ENCODE assay signal across 8 mouse cellular contexts in the genomic region with DNA sequence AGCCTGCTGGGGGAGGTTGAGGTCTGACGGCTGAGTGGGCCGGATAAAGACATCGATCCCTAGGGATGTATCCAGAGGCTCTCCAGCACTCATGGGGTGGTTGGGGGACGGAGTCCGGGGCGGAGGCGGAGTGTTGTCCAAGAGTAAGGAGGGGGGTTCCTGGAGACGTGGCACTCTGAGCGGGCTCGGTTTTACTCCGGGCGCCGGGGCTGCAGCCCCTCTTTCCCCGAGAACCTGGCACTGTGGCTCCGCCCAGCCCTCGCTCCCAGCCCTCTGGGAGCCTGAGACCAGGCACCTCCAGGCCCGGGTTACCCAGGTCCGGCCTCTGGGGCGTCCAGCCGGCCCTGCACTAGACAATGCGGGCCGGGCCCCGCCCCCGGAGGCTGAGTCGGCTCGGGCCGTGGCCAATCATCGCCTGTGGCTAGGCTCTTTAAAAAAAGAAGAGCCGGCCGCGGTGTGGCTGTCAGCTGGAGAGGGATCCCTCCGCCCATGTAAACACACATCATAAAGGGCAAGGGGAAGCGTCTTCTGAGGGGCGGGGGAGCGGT. TPM values are rescaled to one million over a fixed set of nuclear protein-coding genes. Genes with fewer than 3 reads are reported as not detected.
DNase-seq lines count a peak whose midpoint lies in the region; ATAC-seq and TF ChIP-seq lines count a peak whose summit lies in the region.

No protein-coding gene starts in this region.

- DNase-seq in CH12.LX (ENCODE audit: extremely low read depth): peak; percentile 86
- DNase-seq in c-Kit-positive CD71-positive TER-119-negative erythroid progenitor cells, embryonic 14.5 days (ENCODE audit: low read depth): peak; percentile 85
- DNase-seq in heart, postnatal 10 days: peak; percentile 96 to 97
- peak; percentile 82 for DNase-seq in large intestine, adult 2 months (ENCODE audit: low read depth, low spot score)
- peak; percentile 93 for DNase-seq in liver, postnatal 0 days
- DNase-seq in testis, postnatal 10 days (ENCODE audit: low spot score): peak; percentile 97

- H3K4me3 ChIP-seq in CH12.LX (replicated peaks in 1 of 3; ENCODE audit: low read depth in 2 of 3, low read length in 2 of 3, poor library complexity in 1 of 3): peak overlapping the region; percentile 53 to 59 (median 57)
- peak overlapping the region; percentile 67 for H3K4me3 ChIP-seq in forebrain, embryonic 12.5 days (replicated peaks)
- peak overlapping the region; percentile 77 for H3K4me3 ChIP-seq in liver, postnatal 0 days (ENCODE audit: low read depth, low read length)
- peak overlapping the region; percentile 64 for H3K4me3 ChIP-seq in neural tube, embryonic 14.5 days (ENCODE audit: low read depth, low read length)

- TF ChIP-seq POLR2A in CH12.LX (IDR thresholded peaks at IDR 0.05; ENCODE audit: low read depth, low read length): peak; percentile 84

- peak overlapping the region; percentile 39; the same call in 1 of the 2 replicates for H3K9ac ChIP-seq in CH12.LX (ENCODE audit: insufficient read depth, low read depth)
- peak overlapping the region; percentile 82 for H3K9ac ChIP-seq in forebrain, embryonic 12.5 days
- peak overlapping the region; percentile 73 for H3K9ac ChIP-seq in liver, postnatal 0 days (replicated peaks)
- H3K9ac ChIP-seq in neural tube, embryonic 14.5 days (replicated peaks; ENCODE audit: low read depth, low read length): peak overlapping the region; percentile 86

- peaks cover 2 to 13% of the 10 kb centered on the region in 2 experiments; a peak in 2 of 4 replicates for H3K4me1 ChIP-seq in CH12.LX (ENCODE audit: control insufficient read depth in 1 of 2, insufficient read depth in 2 of 2)
- H3K4me1 ChIP-seq in forebrain, embryonic 12.5 days: peaks cover 16% of the 10 kb centered on the region; the same call in 1 of the 2 replicates
- peaks cover 21% of the 10 kb centered on the region for H3K4me1 ChIP-seq in liver, postnatal 0 days (ENCODE audit: insufficient read depth)
- H3K4me1 ChIP-seq in neural tube, embryonic 14.5 days (ENCODE audit: control insufficient read depth, insufficient read depth, low read length): peaks cover 4% of the 10 kb centered on the region

- peak overlapping the region; percentile 76 for H3K4me2 ChIP-seq in CH12.LX (ENCODE audit: insufficient read depth, low read depth, poor library complexity, severe bottlenecking)
- peak overlapping the region; percentile 97 for H3K4me2 ChIP-seq in forebrain, embryonic 12.5 days
- H3K4me2 ChIP-seq in liver, postnatal 0 days (ENCODE audit: low read depth, low read length): peak overlapping the region; percentile 99
- H3K4me2 ChIP-seq in neural tube, embryonic 14.5 days (ENCODE audit: low read depth, low read length): peak overlapping the region; percentile 93

- H3K79me2 ChIP-seq in CH12.LX (replicated peaks; ENCODE audit: control insufficient read depth, extremely low read depth, insufficient read depth, poor library complexity, severe bottlenecking): peaks cover 15% of the 10 kb centered on the region

- no peak for TF ChIP-seq RAD21 in CH12.LX (IDR thresholded peaks at IDR 0.05; ENCODE audit: low read depth, low read length)

- H3K27me3 ChIP-seq in CH12.LX (replicated peaks): peaks cover 42% of the 10 kb centered on the region
- peaks cover 12% of the 10 kb centered on the region; the same call in 1 of the 2 replicates for H3K27me3 ChIP-seq in forebrain, embryonic 12.5 days
- no peaks in the 10 kb centered on the region for H3K27me3 ChIP-seq in liver, postnatal 0 days (ENCODE audit: insufficient read depth, low read length)
- H3K27me3 ChIP-seq in neural tube, embryonic 14.5 days (ENCODE audit: control insufficient read depth, insufficient read depth, low read length): no peaks in the 10 kb centered on the region

- dilution Hi-C loops in CH12.LX (cut with MboI; ENCODE audit: extremely low pct_ligation_motif_present, extremely low pct_unique_long_range_greater_than_20kb, low sequenced_read_pairs): no loop called here

- peak; percentile 94 for ATAC-seq in forebrain, embryonic 12.5 days (ENCODE audit: low FRiP score)
- peak; percentile 93 for ATAC-seq in liver, postnatal 0 days
- ATAC-seq in neural tube, embryonic 14.5 days (ENCODE audit: low read depth): peak; percentile 95

- no peak for TF ChIP-seq EP300 in CH12.LX (IDR thresholded peaks at IDR 0.05; ENCODE audit: low read length)
- peak; percentile 43; the same call in 1 of the 2 replicates for TF ChIP-seq EP300 in liver, postnatal 0 days (IDR thresholded peaks at IDR 0.05; ENCODE audit: low read depth)

- intact Hi-C loops in heart, postnatal 10 days (cut with DNase I): loop anchor here (2.0 kb wide), 1 partner anchor 64 kb away; no protein-coding TSS in a partner anchor

- TF ChIP-seq CTCF in CH12.LX (conservative IDR thresholded peaks at IDR 0.05 in 1 of 2, IDR thresholded peaks at IDR 0.05 in 1 of 2; ENCODE audit: low read depth in 2 of 2, low read length in 2 of 2): no peak
- TF ChIP-seq CTCF in liver, postnatal 0 days (IDR thresholded peaks at IDR 0.05; ENCODE audit: low read depth): no peak

- no peaks in the 10 kb centered on the region for H3K36me3 ChIP-seq in CH12.LX (replicated peaks in 1 of 2; ENCODE audit: control insufficient read depth in 1 of 2, insufficient read depth in 1 of 2, low read length in 1 of 2)
- no peaks in the 10 kb centered on the region for H3K36me3 ChIP-seq in forebrain, embryonic 12.5 days (replicated peaks)
- no peaks in the 10 kb centered on the region for H3K36me3 ChIP-seq in liver, postnatal 0 days (replicated peaks; ENCODE audit: insufficient read depth, low read length)
- H3K36me3 ChIP-seq in neural tube, embryonic 14.5 days (ENCODE audit: control insufficient read depth, insufficient read depth, low read length): no peaks in the 10 kb centered on the region

- WGBS in forebrain, embryonic 12.5 days: 0% methylated on average over 35 of the region's 35 CpGs
- 1% methylated on average over 35 of the region's 35 CpGs for WGBS in large intestine, adult 2 months
- 4% methylated on average over 34 of the region's 35 CpGs for WGBS in liver, postnatal 0 days (ENCODE audit: insufficient replicate concordance)
- WGBS in neural tube, embryonic 14.5 days: under 1% methylated on average over 35 of the region's 35 CpGs

- in situ Hi-C loops in CH12.LX (cut with MboI; ENCODE audit: low pct_ligation_motif_present, low pct_unique_long_range_greater_than_20kb, low sequenced_read_pairs): no loop called here

- H3K9me3 ChIP-seq in CH12.LX (replicated peaks; ENCODE audit: low read length): no peaks in the 10 kb centered on the region
- no peaks in the 10 kb centered on the region for H3K9me3 ChIP-seq in forebrain, embryonic 12.5 days
- no peaks in the 10 kb centered on the region for H3K9me3 ChIP-seq in liver, postnatal 0 days (ENCODE audit: low read length)
- H3K9me3 ChIP-seq in neural tube, embryonic 14.5 days (ENCODE audit: control insufficient read depth, low read length): no peaks in the 10 kb centered on the region

- H3K27ac ChIP-seq in CH12.LX (ENCODE audit: insufficient read depth, low read depth): no peak overlapping the region
- peak overlapping the region; percentile 92 for H3K27ac ChIP-seq in forebrain, embryonic 12.5 days
- H3K27ac ChIP-seq in liver, postnatal 0 days (ENCODE audit: low read depth): peak overlapping the region; percentile 75; the same call in 1 of the 2 replicates
- peak overlapping the region; percentile 93 for H3K27ac ChIP-seq in neural tube, embryonic 14.5 days (ENCODE audit: low read depth, low read length)

TF ChIP-seq in CH12.LX, 34 proteins besides CTCF, POLR2A, EP300 and RAD21 (continues in another document):
- TF ChIP-seq SMC3 (IDR thresholded peaks at IDR 0.05; ENCODE audit: low read depth, low read length) (no peak), KAT2A (IDR thresholded peaks at IDR 0.05; ENCODE audit: insufficient replicate concordance, low read length) (peak; percentile 89), ETS1 (conservative IDR thresholded peaks at IDR 0.05; ENCODE audit: low read depth, low read length) (peak; percentile 59), USF1 (IDR thresholded peaks at IDR 0.05; ENCODE audit: low read depth, low read length) (no peak), CHD2 (IDR thresholded peaks at IDR 0.05; ENCODE audit: low read length) (peak; percentile 81), IRF4 (IDR thresholded peaks at IDR 0.05; ENCODE audit: low read depth, low read length) (no peak), MYC (IDR thresholded peaks at IDR 0.05; ENCODE audit: low read depth, low read length) (peak; percentile 13; the same call in 1 of the 2 replicates), JUN (IDR thresholded peaks at IDR 0.05; ENCODE audit: insufficient read depth, low read depth, low read length) (no peak), MAX (IDR thresholded peaks at IDR 0.05; ENCODE audit: low read length) (peak; percentile 85), MAFK (IDR thresholded peaks at IDR 0.05; ENCODE audit: insufficient replicate concordance, low read length) (no peak), MEF2A (IDR thresholded peaks at IDR 0.05; ENCODE audit: borderline replicate concordance, low read depth, low read length) (peak; percentile 35; the same call in 1 of the 2 replicates), MAZ (IDR thresholded peaks at IDR 0.05; ENCODE audit: low read depth, low read length) (peak; percentile 93), PAX5 (IDR thresholded peaks at IDR 0.05; ENCODE audit: low read length) (no peak), JUND (conservative IDR thresholded peaks at IDR 0.05; ENCODE audit: low read depth, low read length) (no peak), ZKSCAN1 (IDR thresholded peaks at IDR 0.05; ENCODE audit: borderline replicate concordance, low read depth, low read length) (no peak)

RNA-seq across cellular contexts. Expression of gene Kdm5b, which starts 3.2 kb away (rescaled TPM):
- total RNA-seq in CH12.LX (2012; rRNA removed) (8.9 and 14.3 TPM in 2 replicates), CH12.LX (2014; rRNA removed) (1.8 and 1.9 TPM in 2 replicates)
- polyA plus RNA-seq in CH12.LX (2012; ENCODE audit: insufficient read length, low read depth): 4.1 and 5.8 TPM in 2 replicates
- polyA plus RNA-seq in forebrain, embryonic 12.5 days (2016; fragmentation: Nextera tagmentation; extraction: Ambion mirVana): 98.2 and 103 TPM in 2 replicates
- 10 to 100 TPM; 27.6 to 34.5 TPM for total RNA-seq in heart, postnatal 10 days (2021)
- 5.2 and 9.2 TPM in 2 replicates for polyA plus RNA-seq in large intestine, adult 2 months (2012; rRNA removed)
- 5.8 and 6.4 TPM in 2 replicates for polyA plus RNA-seq in liver, postnatal 0 days (2015; fragmentation: Nextera tagmentation; extraction: Ambion mirVana)
- polyA plus RNA-seq in neural tube, embryonic 14.5 days (2014; fragmentation: Nextera tagmentation; extraction: Ambion mirVana): 89.9 and 106 TPM in 2 replicates

RNA-seq across cellular contexts. Expression of gene Mgat4e, which starts 7.3 kb away (rescaled TPM):
- total RNA-seq in CH12.LX (2012; rRNA removed) (0.08 TPM in 1 of 2 replicates, not detected in the other), CH12.LX (2014; rRNA removed) (not detected in 2 replicates)
- polyA plus RNA-seq in CH12.LX (2012; ENCODE audit: insufficient read length, low read depth): not detected in 2 replicates
- not detected in 2 replicates for polyA plus RNA-seq in forebrain, embryonic 12.5 days (2016; fragmentation: Nextera tagmentation; extraction: Ambion mirVana)
- not detected for total RNA-seq in heart, postnatal 10 days (2021)
- polyA plus RNA-seq in large intestine, adult 2 months (2012; rRNA removed): not detected in 2 replicates
- not detected in 2 replicates for polyA plus RNA-seq in liver, postnatal 0 days (2015; fragmentation: Nextera tagmentation; extraction: Ambion mirVana)
- polyA plus RNA-seq in neural tube, embryonic 14.5 days (2014; fragmentation: Nextera tagmentation; extraction: Ambion mirVana): not detected in 2 replicates
